Mouse (Mus musculus) NIH3T3 (cell line): Measurements from ENCODE around the gene Slc30a2.
A peak's percentile ranks its signal among the peaks of the same experiment; 100 is the strongest.
"Not testable (repeated sequence)": the region's sequence is repeated elsewhere in the genome, so short reads cannot be mapped to it uniquely, and the experiment has no call there.

Source experiments
- DNase-seq: peaks from one replicate; pipeline ENCODE4 v3.0.0-alpha.2; 2012; ENCODE audit warnings: low read depth

Gene Slc30a2

DNA sequence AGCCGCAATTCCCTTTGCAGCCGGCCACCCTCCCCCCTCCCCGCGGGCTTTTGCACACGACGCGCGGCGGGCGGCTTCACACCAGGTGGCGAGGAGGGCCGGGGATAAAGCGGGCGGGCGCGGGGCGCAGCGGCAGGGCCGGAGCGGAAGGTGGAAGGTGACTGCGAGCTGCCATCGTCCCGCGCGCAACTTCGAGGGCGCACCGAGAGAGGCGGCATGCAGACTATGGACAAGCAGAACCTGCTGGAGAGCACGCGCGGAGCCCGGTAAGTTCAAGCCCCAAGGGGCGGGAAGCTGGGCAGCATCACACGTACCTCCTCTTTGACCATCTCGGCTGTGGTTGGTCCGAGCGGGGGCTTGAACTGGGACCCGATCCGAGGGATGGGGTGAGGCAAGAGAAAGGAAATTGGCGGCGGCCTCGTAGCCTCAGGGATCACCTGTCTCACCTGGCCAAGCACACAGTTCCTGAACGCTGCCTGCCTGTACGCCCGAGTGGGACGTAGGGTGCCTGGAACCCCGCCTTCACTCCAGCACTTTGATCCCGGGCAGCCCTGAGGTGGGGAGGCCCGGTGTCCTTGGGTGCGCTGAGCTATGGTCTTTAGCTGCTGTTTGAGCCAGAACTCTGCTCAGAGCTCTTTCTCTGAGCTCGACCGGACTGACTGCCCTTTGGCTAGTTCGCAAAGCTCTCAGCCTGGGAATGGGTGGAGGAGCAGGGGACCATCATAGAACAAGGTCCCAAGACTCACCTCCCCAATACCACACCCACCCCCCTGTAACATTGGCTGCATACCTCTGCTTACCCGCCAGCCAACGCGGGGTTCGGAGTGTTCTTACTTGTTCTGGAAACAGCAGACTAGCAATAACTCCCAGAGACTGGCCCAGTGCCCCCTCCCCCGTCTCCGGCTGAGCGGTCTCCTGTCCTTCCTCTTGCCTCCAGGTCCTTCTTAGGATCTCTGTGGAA lies at the start of gene Slc30a2:
TSS of gene Slc30a2 (plus strand) at position 111 of the 961 bp plus-strand sequence.
- no peak for DNase-seq

DNA sequence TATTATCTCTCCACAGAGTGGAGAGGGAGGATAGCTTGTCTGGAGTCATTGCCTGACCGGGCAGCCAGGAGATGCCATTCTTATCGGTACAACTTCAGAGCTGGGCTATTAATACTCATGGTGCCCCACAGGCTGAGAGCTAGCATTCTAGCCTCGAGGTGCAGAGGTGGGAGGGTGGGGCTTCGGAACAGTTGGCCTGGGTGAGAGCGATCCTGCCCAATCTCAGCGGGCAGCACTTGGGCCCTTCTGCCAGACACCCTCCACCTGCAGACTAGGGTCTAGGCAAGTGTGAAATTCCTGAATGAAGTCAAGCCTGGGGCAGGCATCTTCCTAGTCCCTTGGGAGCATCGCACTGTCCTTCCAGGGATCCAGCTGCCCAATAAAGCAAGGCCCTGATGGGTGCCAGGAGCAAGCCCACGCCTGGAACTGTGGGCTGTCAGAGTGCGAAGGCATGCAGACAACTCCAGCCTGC lies 49.3 kb upstream of the Slc30a2 start:
- DNase-seq = no peak

- not testable (repeated sequence) for DNase-seq
These were observed 46.9 kb upstream of the Slc30a2 start for GRCm38 (mm10) chr4:134296096-134296495.

DNA sequence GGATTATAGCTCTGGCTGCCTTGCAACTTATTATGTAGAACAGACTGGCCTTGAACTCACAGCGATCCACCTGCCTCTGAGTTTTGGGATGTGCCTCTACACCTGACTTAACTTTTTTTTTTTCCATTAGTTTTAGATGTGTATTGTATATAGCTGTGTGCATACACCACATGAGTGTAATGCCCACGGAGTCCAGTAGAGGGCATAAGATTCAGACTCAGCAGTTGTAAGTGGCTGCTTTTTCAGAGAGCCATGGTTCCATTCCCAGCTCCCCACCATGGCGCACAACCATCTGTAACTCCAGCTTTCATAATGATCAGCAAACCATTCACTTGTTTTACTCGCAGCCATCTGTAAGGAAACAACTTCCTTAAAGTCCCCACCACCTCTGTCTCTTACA lies 46.5 kb upstream of the Slc30a2 start:
- no peak for DNase-seq

GRCm38 (mm10) chr4:134297369-134297768 lies 45.6 kb upstream of the Slc30a2 start:
- DNase-seq = no peak

GRCm38 (mm10) chr4:134298626-134299497 lies 44.1 kb upstream of the Slc30a2 start:
- no peak for DNase-seq

- DNase-seq = no peak
These were observed 43.5 kb upstream of the Slc30a2 start for GRCm38 (mm10) chr4:134299498-134299810.

- DNase-seq = peak; percentile 50
These were observed 42.7 kb upstream of the Slc30a2 start for GRCm38 (mm10) chr4:134300316-134300715.

GRCm38 (mm10) chr4:134302084-134302483 lies 40.9 kb upstream of the Slc30a2 start:
- peak; percentile 25 for DNase-seq

GRCm38 (mm10) chr4:134306963-134307362 lies 36.0 kb upstream of the Slc30a2 start:
- DNase-seq = no peak

DNA sequence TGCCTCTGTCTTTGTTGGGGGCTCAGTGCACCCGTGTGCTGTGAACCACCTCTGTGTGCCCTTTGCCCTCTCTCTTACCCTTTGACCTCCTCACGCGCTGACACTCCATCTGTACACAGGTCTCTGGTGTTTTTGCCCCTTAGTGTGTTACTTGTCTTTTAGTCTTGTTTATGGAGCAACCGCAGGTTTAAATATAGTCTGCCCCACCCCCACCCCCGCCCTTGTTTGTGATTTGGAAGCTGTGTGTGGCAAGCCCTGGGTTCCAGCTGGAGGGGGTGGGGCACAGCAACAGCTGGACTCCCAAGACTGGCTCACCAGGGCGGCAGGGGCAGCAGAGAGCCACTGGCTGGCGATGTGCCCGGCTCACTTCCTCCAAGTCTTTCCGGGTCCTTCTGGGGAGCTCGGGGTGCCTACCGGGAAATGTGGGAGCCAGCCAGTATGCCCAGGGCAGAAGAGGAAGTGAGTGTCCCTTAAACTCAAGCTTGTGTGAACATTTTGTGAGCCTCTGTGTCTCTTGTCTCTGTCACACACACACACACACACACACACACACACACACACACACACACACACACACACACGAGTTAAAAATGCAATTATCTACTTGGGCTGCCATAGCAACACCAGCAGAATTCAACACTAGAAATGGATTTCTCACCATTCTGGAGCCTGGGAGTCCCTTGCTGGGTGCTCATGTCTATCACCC lies 35.5 kb upstream of the Slc30a2 start:
- DNase-seq = peak; percentile 60

- DNase-seq = no peak
These were observed 32.9 kb upstream of the Slc30a2 start for GRCm38 (mm10) chr4:134310106-134310505.

DNA sequence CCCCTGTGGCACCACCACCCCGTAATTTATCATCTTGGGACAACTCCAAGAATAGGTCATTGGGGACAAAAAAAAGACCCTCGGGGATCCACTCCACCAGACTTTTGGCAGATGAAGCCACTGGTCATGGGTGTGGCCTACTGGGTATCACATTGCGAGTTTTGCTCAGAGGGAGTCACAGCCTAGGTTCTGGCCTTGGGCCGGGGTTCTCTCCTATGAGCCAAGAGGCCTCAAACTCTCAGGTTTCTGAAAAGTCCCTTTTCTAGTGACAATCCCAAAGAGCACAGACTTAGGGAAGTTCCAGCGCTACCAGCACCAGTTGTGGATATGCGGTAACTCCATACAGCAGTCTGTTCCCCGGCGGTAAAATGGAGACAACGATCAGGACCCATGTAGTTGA lies 32.3 kb upstream of the Slc30a2 start:
- no peak for DNase-seq

DNA sequence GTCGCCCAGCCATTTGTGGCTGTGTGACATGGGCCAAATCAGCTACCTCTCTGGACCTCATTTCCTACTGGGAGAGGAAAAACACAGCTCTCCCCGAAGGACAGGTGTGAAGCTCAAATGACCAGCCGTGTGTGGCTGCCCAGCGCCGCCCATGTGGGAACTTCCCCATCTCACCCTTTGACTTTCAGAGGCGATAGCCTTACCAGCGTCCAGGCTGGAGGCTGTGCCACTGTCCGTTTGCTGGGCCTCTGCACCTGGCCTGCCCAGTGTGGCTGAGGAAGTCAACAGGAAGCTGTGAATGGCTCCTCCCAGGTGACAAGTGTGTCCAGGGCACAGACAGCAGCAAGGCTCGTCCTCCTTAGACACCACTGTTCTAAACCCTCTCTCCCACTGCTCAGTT lies 31.2 kb upstream of the Slc30a2 start:
- no peak for DNase-seq

GRCm38 (mm10) chr4:134312341-134312740 lies 30.6 kb upstream of the Slc30a2 start:
- no peak for DNase-seq

DNA sequence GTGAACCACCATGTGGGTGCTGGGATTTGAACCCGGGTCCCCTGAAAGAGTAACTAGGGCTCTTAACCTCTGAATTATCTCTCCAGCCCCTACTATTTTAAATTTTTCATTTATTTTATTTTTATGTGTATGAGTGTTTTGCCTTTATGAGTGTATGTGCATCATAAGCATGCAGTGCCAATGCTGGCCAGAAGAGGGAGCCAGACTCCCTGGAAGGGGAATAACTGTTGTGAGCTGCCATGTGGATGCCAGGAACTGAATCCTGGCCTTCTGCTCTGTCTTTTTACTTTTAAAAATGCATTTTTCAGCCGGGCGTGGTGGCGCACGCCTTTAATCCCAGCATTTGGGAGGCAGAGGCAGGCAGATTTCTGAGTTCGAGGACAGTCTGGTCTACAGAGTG lies 30.1 kb upstream of the Slc30a2 start:
- peak; percentile 28 for DNase-seq

- DNase-seq = no peak
These were observed 28.8 kb upstream of the Slc30a2 start for GRCm38 (mm10) chr4:134314081-134314655.

DNA sequence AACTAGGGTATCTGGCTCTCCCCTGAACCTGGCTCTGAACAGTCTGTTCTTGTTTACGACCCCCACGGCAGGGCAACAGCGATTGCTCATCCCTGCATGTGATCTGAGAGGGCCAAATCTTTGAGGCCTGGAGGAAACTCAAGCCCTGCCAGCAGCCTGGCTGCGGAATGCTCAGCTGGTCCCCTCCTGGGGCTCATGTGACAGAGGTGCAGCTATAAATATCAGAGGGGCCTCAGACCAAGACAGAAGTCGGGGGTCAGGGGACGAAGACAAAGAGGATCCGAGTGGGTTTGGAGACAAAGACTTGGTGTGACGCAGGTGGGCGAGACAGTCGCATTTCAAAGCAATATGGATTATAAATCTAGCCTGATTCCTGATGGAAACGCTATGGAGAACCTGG lies 28.1 kb upstream of the Slc30a2 start, which contains the start of gene Trim63:
TSS of gene Trim63 (plus strand) at position 245 of the 400 bp plus-strand sequence.
- DNase-seq = peak; percentile 27

DNA sequence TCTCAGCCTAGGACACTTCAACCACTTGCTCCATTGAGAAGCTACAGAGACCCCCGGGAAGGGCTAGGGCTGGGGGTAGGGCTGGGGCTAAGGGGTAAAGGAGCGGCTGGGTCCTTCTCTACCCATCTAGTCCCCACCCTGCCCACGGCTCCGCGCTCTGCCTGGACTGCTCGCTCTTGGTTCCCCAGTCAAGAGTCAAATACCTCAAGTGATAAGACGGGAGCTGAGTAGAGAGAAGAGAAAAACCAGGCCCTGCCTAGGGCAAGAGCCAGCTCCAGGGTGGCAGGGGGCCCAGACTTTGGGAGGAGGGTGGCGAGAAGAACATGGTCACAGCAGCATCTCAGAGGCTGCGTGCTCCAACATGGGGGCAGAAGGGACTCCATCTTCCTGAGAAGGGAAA lies 27.5 kb upstream of the Slc30a2 start:
- no peak for DNase-seq

DNA sequence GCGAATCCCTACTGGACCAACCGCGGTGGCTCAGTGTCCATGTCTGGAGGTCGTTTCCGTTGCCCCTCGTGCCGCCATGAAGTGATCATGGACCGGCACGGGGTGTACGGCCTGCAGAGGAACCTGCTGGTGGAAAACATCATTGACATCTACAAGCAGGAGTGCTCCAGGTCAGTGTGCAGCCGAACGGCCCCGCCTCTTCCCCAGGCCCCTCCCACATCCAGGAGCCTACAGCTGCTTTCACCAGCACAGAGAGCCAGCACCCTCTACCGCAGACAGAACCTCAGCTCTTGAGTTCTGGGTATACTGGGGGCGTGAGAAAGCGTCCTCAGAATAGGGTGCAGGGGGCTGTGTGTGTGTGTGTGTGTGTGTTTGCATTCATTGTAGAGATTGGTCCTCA lies 26.6 kb upstream of the Slc30a2 start:
- DNase-seq = no peak

DNA sequence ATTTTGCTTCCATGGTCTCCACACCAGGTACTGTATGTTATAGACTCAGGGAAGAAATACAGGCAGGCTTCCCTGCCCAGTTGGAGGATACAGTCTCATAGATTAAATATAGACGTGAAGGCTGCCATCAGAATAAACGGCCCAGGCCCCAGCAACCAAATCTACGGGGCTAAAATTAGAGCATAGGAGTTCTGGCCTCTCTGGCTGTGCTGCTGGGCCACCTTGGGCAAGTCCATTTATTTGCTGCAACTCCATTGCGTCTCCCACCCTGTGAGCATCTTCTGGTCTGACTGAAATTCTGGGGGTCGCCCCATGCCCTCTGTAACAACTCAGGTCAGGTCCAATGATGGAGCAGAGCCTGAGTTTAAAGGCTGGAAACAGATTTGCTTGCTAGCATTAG lies 23.9 kb upstream of the Slc30a2 start:
- no peak for DNase-seq

- DNase-seq = no peak
These were observed 23.3 kb upstream of the Slc30a2 start for GRCm38 (mm10) chr4:134319674-134320073.
